Mouse (Mus musculus) spleen, postnatal 14 days (tissue): ENCODE results near the gene Tbc1d14.

ENCODE experiments used
- DNase-seq, 2 experiments: peaks; one replicate each; pipeline ENCODE4 v3.0.0; 2021 to 2022; ENCODE audit warnings: low spot score in 2 of 2

Tbc1d14 gene

GRCm38 (mm10) chr5:36464709-36465661 is 128.1 kb downstream of the Tbc1d14 start, which contains the start of gene Grpel1:
TSS of gene Grpel1 (plus strand) at chr5:36464998.
- DNase-seq, result peak; percentile 92 to 94

DNA sequence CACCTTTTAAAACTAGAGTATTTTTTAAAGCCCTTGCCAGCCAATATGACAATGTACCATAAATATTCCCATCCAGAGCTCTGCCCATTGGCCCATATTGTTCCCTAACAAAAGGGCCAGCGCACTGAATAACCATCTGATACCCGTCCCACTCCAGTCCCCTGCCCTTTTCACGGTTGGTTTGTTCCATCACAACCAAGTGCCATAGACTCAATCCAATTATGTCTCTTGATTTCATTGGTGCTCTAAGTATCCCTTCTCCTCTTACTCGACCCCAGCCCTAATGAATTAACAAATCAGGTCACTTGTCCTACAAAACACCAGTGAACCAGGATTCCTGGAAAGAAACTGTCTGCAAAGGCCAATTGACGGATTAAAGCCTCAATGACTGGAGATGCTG is 129.7 kb downstream of the Tbc1d14 start:
- no peak for DNase-seq

- DNase-seq, result peak; percentile 66 to 82
These were observed 130.3 kb downstream of the Tbc1d14 start for GRCm38 (mm10) chr5:36462810-36463209.

DNA sequence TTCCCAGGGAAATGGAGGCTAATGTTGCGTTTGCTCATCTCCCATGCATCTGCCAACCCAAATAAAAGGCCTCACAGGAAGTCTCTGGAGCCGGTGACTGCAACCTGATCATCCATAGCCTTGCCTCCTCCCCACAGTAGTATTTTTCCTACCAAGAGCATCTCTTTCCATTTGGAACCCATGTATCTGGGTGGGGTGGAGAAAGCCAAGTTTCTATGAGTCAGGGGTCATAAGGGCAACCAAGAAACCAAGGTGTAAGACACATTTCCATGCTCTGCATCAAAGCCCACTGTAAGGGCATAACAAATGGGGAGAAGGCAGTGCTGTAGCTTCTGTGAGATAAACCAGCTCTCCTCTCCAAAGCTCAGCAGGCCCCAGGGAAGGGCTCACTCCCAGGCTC is 131.8 kb downstream of the Tbc1d14 start:
- DNase-seq, result no peak

- no peak for DNase-seq
These were observed 132.4 kb downstream of the Tbc1d14 start for GRCm38 (mm10) chr5:36460712-36461111.

GRCm38 (mm10) chr5:36458926-36459325 is 134.2 kb downstream of the Tbc1d14 start:
- DNase-seq, result peak in 1 of 2 experiments; percentile 50

- DNase-seq, result no peak
These were observed 135.4 kb downstream of the Tbc1d14 start for GRCm38 (mm10) chr5:36457706-36458105.

DNA sequence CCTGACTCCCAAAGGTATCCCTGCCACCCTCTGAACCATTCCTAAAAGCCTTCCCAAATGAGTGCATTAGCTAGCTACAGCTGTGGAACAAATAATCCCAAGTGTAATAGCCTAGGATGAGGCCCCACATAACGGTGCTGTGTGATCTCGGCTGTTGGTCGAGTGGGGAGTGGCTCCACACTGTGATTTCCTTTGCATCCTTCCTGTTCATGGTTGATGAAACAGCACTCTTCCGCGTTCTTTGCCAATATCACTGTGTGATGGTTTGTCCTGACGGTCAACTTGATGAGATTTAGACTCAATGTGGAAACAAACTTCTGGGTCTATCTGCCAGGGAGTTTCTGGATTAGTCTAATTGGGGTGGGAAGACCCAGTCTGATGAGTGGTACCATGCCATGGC is 140.3 kb downstream of the Tbc1d14 start:
- no peak for DNase-seq

DNA sequence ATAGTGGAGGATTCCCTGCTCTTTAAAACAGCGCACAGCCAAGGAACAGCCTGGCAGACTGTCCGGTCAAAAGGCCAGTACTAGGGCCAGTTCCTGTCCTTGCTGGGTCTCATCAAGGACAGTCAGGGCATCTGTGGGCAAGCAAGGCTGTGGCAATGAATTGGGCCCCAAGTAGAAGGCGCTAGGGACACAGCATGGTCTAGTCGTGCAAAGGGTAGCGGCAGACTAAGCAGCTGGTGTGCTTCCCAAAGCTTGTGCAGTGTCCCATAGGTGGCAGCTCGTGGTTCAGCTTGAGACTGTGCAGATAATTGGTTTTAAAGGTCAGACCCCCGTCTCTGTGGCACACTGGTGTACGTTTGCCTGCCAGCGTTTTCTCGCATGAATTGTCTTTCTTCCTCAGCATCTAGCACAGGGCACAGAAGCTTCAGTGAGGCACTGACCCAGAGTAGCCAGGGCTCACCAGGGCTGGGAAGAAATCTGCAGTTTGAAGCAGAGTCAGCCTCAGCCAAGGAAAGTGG is 141.1 kb downstream of the Tbc1d14 start:
- DNase-seq, result no peak

DNA sequence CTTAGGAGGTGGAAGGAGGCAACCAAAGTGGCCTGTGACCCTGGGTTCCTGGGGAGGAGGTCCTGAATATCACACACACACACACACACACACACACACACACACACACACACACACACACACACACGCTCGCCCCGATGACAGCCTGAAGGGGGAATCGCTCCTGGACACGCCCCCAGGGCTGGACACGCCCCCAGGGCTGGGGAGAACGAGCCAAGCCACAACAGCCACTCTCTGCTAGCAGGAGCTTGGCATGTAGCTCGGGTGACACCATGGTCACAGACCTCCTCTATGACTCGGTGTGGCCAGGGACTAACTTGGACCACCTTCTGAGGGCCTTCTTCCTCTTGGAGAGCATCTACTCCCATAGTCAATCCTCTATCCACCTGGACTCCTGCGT is 142.0 kb downstream of the Tbc1d14 start:
- DNase-seq, result no peak

- DNase-seq, result no peak
These were observed 143.2 kb downstream of the Tbc1d14 start for GRCm38 (mm10) chr5:36449710-36450358.

- no peak for DNase-seq
These were observed 145.2 kb downstream of the Tbc1d14 start for GRCm38 (mm10) chr5:36447872-36448271.

DNA sequence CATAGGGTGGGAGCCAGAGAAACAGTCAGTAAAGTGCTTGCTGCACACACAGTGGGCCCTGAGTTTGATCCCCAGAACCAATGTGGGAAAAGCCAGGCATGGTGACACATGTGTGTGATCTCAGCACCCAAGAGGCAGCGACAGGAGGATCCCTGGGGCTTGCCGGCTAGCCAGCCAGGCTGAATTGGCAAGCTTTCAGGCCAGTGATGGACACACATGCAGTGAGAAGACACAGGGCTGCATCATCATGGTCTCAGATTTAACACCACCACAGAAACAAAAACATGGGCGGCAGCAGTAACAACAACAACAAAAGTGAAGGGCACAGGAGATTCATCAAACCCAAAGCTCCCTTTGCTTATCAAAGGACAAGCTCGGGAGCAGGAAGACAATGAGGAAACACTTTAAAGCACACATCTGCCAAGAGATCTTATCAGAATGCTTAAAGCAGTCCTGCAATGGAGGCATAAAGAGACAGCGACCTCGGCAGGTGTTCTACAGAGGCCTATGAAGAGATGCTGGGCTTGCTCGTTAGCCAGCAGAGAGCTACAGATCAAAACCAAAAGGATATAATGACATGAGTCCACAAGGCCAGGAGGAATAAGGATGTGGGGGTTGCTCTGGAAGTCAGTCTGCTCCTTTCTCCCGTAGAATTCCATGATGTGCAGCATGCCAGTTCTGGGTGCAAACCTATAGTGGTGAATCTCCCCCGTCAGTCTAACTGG is 146.7 kb downstream of the Tbc1d14 start:
- no peak for DNase-seq

- DNase-seq, result no peak
These were observed 148.0 kb downstream of the Tbc1d14 start for GRCm38 (mm10) chr5:36445028-36445427.

DNA sequence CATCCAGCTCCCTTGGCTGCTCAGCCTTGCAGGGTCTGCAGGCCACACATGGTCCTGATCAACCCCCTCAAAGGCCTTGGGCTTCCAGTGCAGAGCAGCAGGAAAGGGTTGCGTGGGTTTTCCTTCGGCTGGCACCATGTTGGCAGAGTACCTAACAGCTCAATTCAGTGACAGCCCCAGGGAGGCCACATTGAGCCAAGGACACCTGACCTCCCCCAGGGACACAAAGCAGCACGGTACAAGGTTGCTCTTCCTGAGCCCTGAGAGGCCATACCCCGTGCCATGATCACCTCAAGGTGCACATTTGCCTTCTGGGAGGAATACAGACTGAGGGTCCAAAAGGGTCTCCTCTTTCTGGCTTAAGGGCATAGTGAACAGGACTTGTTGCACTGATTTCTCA is 148.5 kb downstream of the Tbc1d14 start:
- DNase-seq, result no peak

DNA sequence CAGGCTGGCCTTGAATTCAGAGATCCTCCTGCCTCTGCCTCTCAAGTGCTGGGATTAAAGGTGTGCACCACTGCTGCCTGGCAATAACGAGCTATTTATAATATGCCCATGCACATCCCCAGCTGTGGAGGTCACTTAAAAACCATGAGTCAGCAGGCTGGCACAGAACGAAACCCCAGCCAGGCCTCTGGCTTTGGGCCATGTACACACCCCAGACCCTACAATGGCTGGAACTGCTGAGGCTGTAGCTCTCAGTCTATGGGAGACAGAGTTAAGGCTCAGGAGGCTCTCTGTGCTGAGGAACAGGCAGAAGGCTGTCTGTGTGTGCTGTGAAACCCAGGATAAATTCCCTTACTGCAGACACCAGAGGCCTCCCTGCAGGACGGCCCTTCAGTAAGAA is 152.3 kb downstream of the Tbc1d14 start:
- DNase-seq, result no peak
